Mouse (Mus musculus): ENCODE data around the gene Vps25. TPM values are rescaled to one million over a fixed set of nuclear protein-coding genes. Genes with fewer than 3 reads are reported as not detected.
A peak's percentile ranks its signal among the peaks of the same experiment; 100 is the strongest.

The Vps25 gene
- polyA plus RNA-seq, 1 experiment from 2014 or later: 120 TPM

GRCm38 (mm10) chr11:101226065-101226701 is 27.3 kb upstream of the Vps25 start, which contains the start of gene Ezh1:
Gene Ezh1, minus strand, starts transcription at chr11:101226463.
- no peaks in the 10 kb centered on the region for H3K36me3 ChIP-seq (ENCODE audit: control insufficient read depth, insufficient read depth, low read length)
- H3K27me3 ChIP-seq (ENCODE audit: control insufficient read depth, insufficient read depth, low read length): no peaks in the 10 kb centered on the region
- DNase-seq (ENCODE audit: low spot score): peak; percentile 90
- peak within 1 kb of the TSS; percentile 85 for H3K4me3 ChIP-seq (ENCODE audit: low read depth, low read length)
- no peaks in the 10 kb centered on the region for H3K9me3 ChIP-seq (ENCODE audit: control insufficient read depth, low read length)
- peak within 1 kb of the TSS; percentile 69 for H3K9ac ChIP-seq (ENCODE audit: low read length)
- peak; percentile 91 for ATAC-seq (ENCODE audit: insufficient number of reproducible peaks, low FRiP score, low TSS enrichment, low read depth)
- WGBS: 2% methylated on average over 48 of the region's 56 CpGs
- 0 out of 2 replicates have a peak within 1 kb of the TSS, but pooled peaks have one; percentile 4 for H3K27ac ChIP-seq (replicated peaks; ENCODE audit: low read depth, low read length)
- H3K4me1 ChIP-seq (ENCODE audit: control insufficient read depth, insufficient read depth, low read length): peaks cover 11% of the 10 kb centered on the region
- peak within 1 kb of the TSS; percentile 83 for H3K4me2 ChIP-seq (ENCODE audit: low read depth, severe bottlenecking)

DNA sequence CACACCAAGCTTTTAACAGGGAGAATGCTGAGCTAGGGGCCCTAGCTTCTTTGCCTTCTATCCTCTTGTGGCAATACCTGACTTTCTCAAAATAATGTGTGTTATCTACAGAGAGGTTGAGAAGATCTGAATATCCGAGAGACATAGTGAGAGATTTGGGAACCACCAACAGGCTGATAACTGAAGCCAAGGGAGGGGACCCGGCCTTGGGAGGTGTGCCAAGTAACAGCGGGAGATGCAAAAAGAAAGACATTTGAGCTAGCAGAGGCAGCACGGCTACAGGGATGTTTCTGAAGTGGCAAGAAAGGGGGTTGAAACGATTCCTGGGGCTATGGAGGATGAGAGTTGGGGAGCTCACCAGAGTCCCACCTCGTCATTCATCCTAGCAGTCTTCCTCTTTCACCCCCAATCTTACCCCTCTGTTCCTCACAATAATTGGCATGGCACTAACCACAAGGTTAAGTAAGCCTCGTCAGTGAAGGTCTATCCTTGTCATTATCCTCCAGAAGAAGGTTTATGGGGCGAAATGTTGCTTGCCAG is 24.1 kb upstream of the Vps25 start:
- DNase-seq (ENCODE audit: low spot score): no peak
- Histone ChIP-seq H3K27me3 (ENCODE audit: control insufficient read depth, insufficient read depth, low read length) (no peaks in the 10 kb centered on the region), H3K9me3 (ENCODE audit: control insufficient read depth, low read length) (no peaks in the 10 kb centered on the region), H3K9ac (ENCODE audit: low read length) (no peak overlapping the region), H3K4me2 (ENCODE audit: low read depth, severe bottlenecking) (no peak overlapping the region), H3K4me1 (ENCODE audit: control insufficient read depth, insufficient read depth, low read length) (peaks cover 20% of the 10 kb centered on the region), H3K4me3 (ENCODE audit: low read depth, low read length) (no peak overlapping the region), H3K27ac (replicated peaks; ENCODE audit: low read depth, low read length) (no peak overlapping the region; the same call in 1 of the 2 replicates), H3K36me3 (ENCODE audit: control insufficient read depth, insufficient read depth, low read length) (no peaks in the 10 kb centered on the region)
- WGBS: 44% methylated on average over 8 of the region's 8 CpGs
- no peak for ATAC-seq (ENCODE audit: insufficient number of reproducible peaks, low FRiP score, low TSS enrichment, low read depth)

- peaks cover 20% of the 10 kb centered on the region for H3K4me1 ChIP-seq (ENCODE audit: control insufficient read depth, insufficient read depth, low read length)
- no peak overlapping the region for H3K9ac ChIP-seq (ENCODE audit: low read length)
- no peak overlapping the region for H3K4me2 ChIP-seq (ENCODE audit: low read depth, severe bottlenecking)
- H3K27ac ChIP-seq (replicated peaks; ENCODE audit: low read depth, low read length): peak overlapping the region; percentile 23; the same call in 1 of the 2 replicates
- ATAC-seq (ENCODE audit: insufficient number of reproducible peaks, low FRiP score, low TSS enrichment, low read depth) (no peak), DNase-seq (ENCODE audit: low spot score) (no peak)
- no peaks in the 10 kb centered on the region for H3K9me3 ChIP-seq (ENCODE audit: control insufficient read depth, low read length)
- 19% methylated on average over 2 of the region's 2 CpGs for WGBS
- H3K4me3 ChIP-seq (ENCODE audit: low read depth, low read length): no peak overlapping the region
- no peaks in the 10 kb centered on the region for H3K36me3 ChIP-seq (ENCODE audit: control insufficient read depth, insufficient read depth, low read length)
- no peaks in the 10 kb centered on the region for H3K27me3 ChIP-seq (ENCODE audit: control insufficient read depth, insufficient read depth, low read length)
Observed at GRCm38 (mm10) chr11:101230061-101230511, 23.4 kb upstream of the Vps25 start.

- Histone ChIP-seq H3K36me3 (ENCODE audit: control insufficient read depth, insufficient read depth, low read length) (no peaks in the 10 kb centered on the region), H3K9me3 (ENCODE audit: control insufficient read depth, low read length) (no peaks in the 10 kb centered on the region), H3K27me3 (ENCODE audit: control insufficient read depth, insufficient read depth, low read length) (no peaks in the 10 kb centered on the region), H3K4me3 (ENCODE audit: low read depth, low read length) (no peak overlapping the region), H3K27ac (replicated peaks; ENCODE audit: low read depth, low read length) (peak overlapping the region; percentile 58), H3K4me1 (ENCODE audit: control insufficient read depth, insufficient read depth, low read length) (peaks cover 20% of the 10 kb centered on the region), H3K9ac (ENCODE audit: low read length) (peak overlapping the region; percentile 27; the same call in 1 of the 2 replicates), H3K4me2 (ENCODE audit: low read depth, severe bottlenecking) (no peak overlapping the region)
- DNase-seq (ENCODE audit: low spot score): no peak
- 36% methylated on average over 5 of the region's 5 CpGs for WGBS
- no peak for ATAC-seq (ENCODE audit: insufficient number of reproducible peaks, low FRiP score, low TSS enrichment, low read depth)
Observed at GRCm38 (mm10) chr11:101230526-101230925, 23.0 kb upstream of the Vps25 start.

DNA sequence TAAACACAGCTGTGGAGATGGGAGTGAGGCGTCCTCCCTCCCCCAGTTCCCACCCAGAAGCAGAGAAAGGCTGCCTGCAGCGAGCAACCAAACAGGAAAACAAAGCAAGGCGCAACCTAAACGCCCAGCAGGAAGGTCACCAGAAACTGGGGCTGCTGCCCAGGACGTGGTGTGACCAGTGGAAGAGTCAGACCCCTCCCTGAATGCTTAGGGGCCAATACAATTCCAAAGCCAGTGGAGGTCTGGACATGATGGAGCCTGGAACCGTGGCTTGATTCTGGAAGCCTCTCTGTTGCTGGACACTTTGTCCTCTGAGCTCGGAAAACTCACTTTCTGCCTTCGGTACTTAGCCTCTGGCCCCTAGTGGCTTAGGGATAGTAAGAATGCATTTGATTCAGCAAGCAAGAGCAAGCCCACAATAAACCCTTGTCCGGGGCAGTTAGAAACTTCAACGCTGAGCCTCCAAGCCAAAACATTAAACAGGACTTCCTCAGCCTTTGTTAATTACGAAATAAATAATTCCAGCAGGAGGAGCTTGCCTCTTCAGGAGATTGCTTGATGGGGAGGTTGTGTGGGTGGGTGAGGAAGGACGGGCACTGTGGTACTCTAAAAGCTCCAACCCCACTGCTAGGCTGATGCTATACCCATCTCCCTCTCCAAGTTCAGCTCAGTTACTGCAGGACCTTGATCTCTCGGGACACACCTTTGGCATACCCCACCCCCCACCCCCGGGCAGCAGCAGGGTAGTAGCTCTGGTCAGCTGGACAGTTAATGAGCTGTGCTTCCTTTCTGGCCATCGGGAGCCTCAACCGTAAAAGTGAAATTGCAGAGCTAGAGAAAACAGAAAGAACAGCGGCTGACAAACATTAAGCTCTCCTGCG is 22.3 kb upstream of the Vps25 start:
- DNase-seq (ENCODE audit: low spot score): peak; percentile 45
- no peaks in the 10 kb centered on the region for H3K9me3 ChIP-seq (ENCODE audit: control insufficient read depth, low read length)
- 7% methylated on average over 18 of the region's 18 CpGs for WGBS
- no peak overlapping the region for H3K4me3 ChIP-seq (ENCODE audit: low read depth, low read length)
- no peaks in the 10 kb centered on the region for H3K27me3 ChIP-seq (ENCODE audit: control insufficient read depth, insufficient read depth, low read length)
- H3K4me2 ChIP-seq (ENCODE audit: low read depth, severe bottlenecking): peak overlapping the region; percentile 24; the same call in 1 of the 2 replicates
- peak overlapping the region; percentile 58 for H3K27ac ChIP-seq (replicated peaks; ENCODE audit: low read depth, low read length)
- ATAC-seq (ENCODE audit: insufficient number of reproducible peaks, low FRiP score, low TSS enrichment, low read depth): no peak
- no peaks in the 10 kb centered on the region for H3K36me3 ChIP-seq (ENCODE audit: control insufficient read depth, insufficient read depth, low read length)
- peak overlapping the region; percentile 27 for H3K9ac ChIP-seq (ENCODE audit: low read length)
- peaks cover 20% of the 10 kb centered on the region for H3K4me1 ChIP-seq (ENCODE audit: control insufficient read depth, insufficient read depth, low read length)

GRCm38 (mm10) chr11:101232010-101232839 is 21.3 kb upstream of the Vps25 start:
- Histone ChIP-seq H3K27me3 (ENCODE audit: control insufficient read depth, insufficient read depth, low read length) (no peaks in the 10 kb centered on the region), H3K9me3 (ENCODE audit: control insufficient read depth, low read length) (no peaks in the 10 kb centered on the region), H3K4me2 (ENCODE audit: low read depth, severe bottlenecking) (peak overlapping the region; percentile 24; the same call in 1 of the 2 replicates), H3K9ac (ENCODE audit: low read length) (no peak overlapping the region), H3K27ac (replicated peaks; ENCODE audit: low read depth, low read length) (peak overlapping the region; percentile 58), H3K4me1 (ENCODE audit: control insufficient read depth, insufficient read depth, low read length) (peaks cover 20% of the 10 kb centered on the region), H3K36me3 (ENCODE audit: control insufficient read depth, insufficient read depth, low read length) (no peaks in the 10 kb centered on the region), H3K4me3 (ENCODE audit: low read depth, low read length) (no peak overlapping the region)
- ATAC-seq (ENCODE audit: insufficient number of reproducible peaks, low FRiP score, low TSS enrichment, low read depth): no peak
- WGBS: 51% methylated on average over 6 of the region's 6 CpGs
- peak; percentile 31 for DNase-seq (ENCODE audit: low spot score)

DNA sequence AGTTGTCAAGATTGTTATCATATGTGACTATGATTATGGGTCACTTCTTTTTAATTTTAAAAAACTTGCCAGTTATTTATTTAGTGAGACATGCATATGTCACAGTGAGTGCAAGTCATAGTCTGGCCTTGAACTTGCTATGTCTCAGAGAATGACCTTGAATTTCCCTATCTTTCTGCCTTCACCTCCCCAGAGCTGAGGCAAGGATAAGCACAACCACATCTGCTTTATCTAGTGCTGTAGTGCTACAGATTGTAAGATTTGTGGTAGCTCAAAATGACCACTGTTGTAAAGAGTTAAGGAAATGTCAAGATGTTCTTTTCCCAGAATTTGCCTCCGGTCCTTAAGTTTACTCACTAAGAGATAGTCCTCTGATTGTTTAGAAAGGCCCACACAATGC is 20.3 kb upstream of the Vps25 start:
- no peak overlapping the region for H3K27ac ChIP-seq (replicated peaks; ENCODE audit: low read depth, low read length)
- H3K36me3 ChIP-seq (ENCODE audit: control insufficient read depth, insufficient read depth, low read length): no peaks in the 10 kb centered on the region
- peaks cover 22% of the 10 kb centered on the region for H3K4me1 ChIP-seq (ENCODE audit: control insufficient read depth, insufficient read depth, low read length)
- no peak overlapping the region for H3K4me2 ChIP-seq (ENCODE audit: low read depth, severe bottlenecking)
- WGBS: 89% methylated on average over 1 of the region's 1 CpGs
- DNase-seq (ENCODE audit: low spot score) (no peak), ATAC-seq (ENCODE audit: insufficient number of reproducible peaks, low FRiP score, low TSS enrichment, low read depth) (no peak)
- H3K27me3 ChIP-seq (ENCODE audit: control insufficient read depth, insufficient read depth, low read length): no peaks in the 10 kb centered on the region
- no peak overlapping the region for H3K4me3 ChIP-seq (ENCODE audit: low read depth, low read length)
- H3K9me3 ChIP-seq (ENCODE audit: control insufficient read depth, low read length): no peaks in the 10 kb centered on the region
- H3K9ac ChIP-seq (ENCODE audit: low read length): no peak overlapping the region

GRCm38 (mm10) chr11:101234124-101234523 is 19.4 kb upstream of the Vps25 start:
- no peaks in the 10 kb centered on the region for H3K36me3 ChIP-seq (ENCODE audit: control insufficient read depth, insufficient read depth, low read length)
- no peak overlapping the region for H3K9ac ChIP-seq (ENCODE audit: low read length)
- H3K27me3 ChIP-seq (ENCODE audit: control insufficient read depth, insufficient read depth, low read length): no peaks in the 10 kb centered on the region
- H3K4me3 ChIP-seq (ENCODE audit: low read depth, low read length): no peak overlapping the region
- H3K4me2 ChIP-seq (ENCODE audit: low read depth, severe bottlenecking): no peak overlapping the region
- DNase-seq (ENCODE audit: low spot score) (no peak), ATAC-seq (ENCODE audit: insufficient number of reproducible peaks, low FRiP score, low TSS enrichment, low read depth) (no peak)
- no peaks in the 10 kb centered on the region for H3K9me3 ChIP-seq (ENCODE audit: control insufficient read depth, low read length)
- no peak overlapping the region for H3K27ac ChIP-seq (replicated peaks; ENCODE audit: low read depth, low read length)
- H3K4me1 ChIP-seq (ENCODE audit: control insufficient read depth, insufficient read depth, low read length): peaks cover 22% of the 10 kb centered on the region
